Mouse (Mus musculus) CH12.LX (cell line): ENCODE results near the gene Olfr224. TPM values are rescaled to one million over a fixed set of nuclear protein-coding genes. Genes with fewer than 3 reads are reported as not detected.

Experiments used
- DNase-seq: peaks from one replicate; pipeline ENCODE4 v3.0.0-alpha.2; 2013; ENCODE audit errors: extremely low read depth
- H3K27ac ChIP-seq: 2 replicates; pipeline ENCODE4 v1.5.1; 2012; ENCODE audit warnings: low read depth, mild to moderate bottlenecking, control low read depth, moderate library complexity; ENCODE audit not compliant: insufficient read depth
- H3K27me3 ChIP-seq: replicated peaks from 2 replicates; pipeline ENCODE3; 2012; ENCODE audit warnings: inconsistent platforms
- H3K36me3 ChIP-seq, 2 experiments: replicated peaks in 1 of 2; 2 replicates each; pipeline versions ENCODE3 to v1.6.1; 2012; ENCODE audit warnings: inconsistent platforms in 1 of 2, low read length in 1 of 2, mild to moderate bottlenecking in 1 of 2, mixed read lengths in 1 of 2, moderate library complexity in 1 of 2; ENCODE audit not compliant: control insufficient read depth in 1 of 2, insufficient read depth in 1 of 2
- H3K4me1 ChIP-seq, 2 experiments: 2 replicates each; pipeline ENCODE4 v1.6.1; 2012; ENCODE audit warnings: inconsistent platforms in 1 of 2, moderate library complexity in 1 of 2; ENCODE audit not compliant: insufficient read depth in 2 of 2, control insufficient read depth in 1 of 2
- H3K4me2 ChIP-seq: 2 replicates; pipeline ENCODE4 v1.6.1; 2012; ENCODE audit warnings: low read depth, mild to moderate bottlenecking, control low read depth; ENCODE audit not compliant: poor library complexity, insufficient read depth, severe bottlenecking
- H3K4me3 ChIP-seq, 3 experiments: fragments of 150-350 bp in 1 of 3; sonication (generic) in 1 of 3; replicated peaks in 1 of 3; 2 replicates each; pipeline versions ENCODE3 to v1.5.1; 2011 to 2012; ENCODE audit warnings: low read depth in 2 of 3, low read length in 2 of 3, mild to moderate bottlenecking in 2 of 3, moderate library complexity in 2 of 3, control low read depth in 1 of 3, improper control_type of control experiment in 1 of 3, inconsistent platforms in 1 of 3, mixed read lengths in 1 of 3; ENCODE audit not compliant: poor library complexity in 1 of 3
- H3K79me2 ChIP-seq: replicated peaks from 2 replicates; pipeline ENCODE4 v1.6.1; 2012; ENCODE audit warnings: mild to moderate bottlenecking, moderate library complexity; ENCODE audit not compliant: control insufficient read depth, poor library complexity, insufficient read depth, severe bottlenecking; ENCODE audit errors: extremely low read depth
- H3K9ac ChIP-seq: 2 replicates; pipeline ENCODE4 v1.6.1; 2012; ENCODE audit warnings: low read depth, mild to moderate bottlenecking, control low read depth, moderate library complexity; ENCODE audit not compliant: insufficient read depth
- H3K9me3 ChIP-seq: replicated peaks from 2 replicates; pipeline ENCODE3; 2012; ENCODE audit warnings: low read length, inconsistent platforms, mixed read lengths
- BHLHE40 ChIP-seq: IDR thresholded peaks from 2 replicates; pipeline ENCODE4 v1.6.1; 2011; ENCODE audit warnings: mild to moderate bottlenecking, low read depth, low read length, improper control_type of control experiment
- CHD1 ChIP-seq: IDR thresholded peaks from 2 replicates; pipeline ENCODE4 v1.6.1; 2012; ENCODE audit warnings: low read depth, low read length, improper control_type of control experiment, inconsistent platforms
- EP300 ChIP-seq: IDR thresholded peaks from 2 replicates; pipeline ENCODE4 v1.6.1; 2011; ENCODE audit warnings: low read length, improper control_type of control experiment
- ETS1 ChIP-seq: conservative IDR thresholded peaks from 2 replicates; pipeline ENCODE4 v1.6.1; 2012; ENCODE audit warnings: low read depth, mild to moderate bottlenecking, inconsistent platforms, low read length, improper control_type of control experiment, moderate library complexity
- GABPA ChIP-seq: IDR thresholded peaks from 2 replicates; pipeline ENCODE4 v1.6.1; 2012; ENCODE audit warnings: low read depth, low read length, improper control_type of control experiment, inconsistent platforms; ENCODE audit not compliant: insufficient replicate concordance
- IRF4 ChIP-seq: IDR thresholded peaks from 2 replicates; pipeline ENCODE4 v1.6.1; 2014; ENCODE audit warnings: low read depth, mild to moderate bottlenecking, inconsistent platforms, low read length, improper control_type of control experiment
- JUN ChIP-seq: IDR thresholded peaks from 2 replicates; pipeline ENCODE4 v1.6.1; 2011; ENCODE audit warnings: low read depth, mild to moderate bottlenecking, low read length, improper control_type of control experiment, moderate library complexity; ENCODE audit not compliant: insufficient read depth
- JUND ChIP-seq: conservative IDR thresholded peaks from 2 replicates; pipeline ENCODE4 v1.6.1; 2011; ENCODE audit warnings: low read depth, low read length, improper control_type of control experiment
- MAX ChIP-seq: IDR thresholded peaks from 2 replicates; pipeline ENCODE4 v1.6.1; 2011; ENCODE audit warnings: low read length, improper control_type of control experiment
- MEF2A ChIP-seq: IDR thresholded peaks from 2 replicates; pipeline ENCODE4 v1.6.1; 2014; ENCODE audit warnings: low read depth, mild to moderate bottlenecking, inconsistent platforms, low read length, improper control_type of control experiment, borderline replicate concordance
- MXI1 ChIP-seq: IDR thresholded peaks from 2 replicates; pipeline ENCODE4 v1.6.1; 2011; ENCODE audit warnings: mild to moderate bottlenecking, low read depth, low read length, improper control_type of control experiment
- MYC ChIP-seq: IDR thresholded peaks from 2 replicates; pipeline ENCODE4 v1.6.1; 2011; ENCODE audit warnings: low read depth, mild to moderate bottlenecking, improper control_type of control experiment, low read length
- POLR2A ChIP-seq: IDR thresholded peaks from 2 replicates; pipeline ENCODE4 v1.6.1; 2011; ENCODE audit warnings: low read depth, mild to moderate bottlenecking, improper control_type of control experiment, low read length
- RCOR1 ChIP-seq: conservative IDR thresholded peaks from 2 replicates; pipeline ENCODE4 v1.6.1; 2012; ENCODE audit warnings: low read depth, mild to moderate bottlenecking, inconsistent platforms, low read length, improper control_type of control experiment
- SIN3A ChIP-seq: IDR thresholded peaks from 2 replicates; pipeline ENCODE4 v1.6.1; 2012; ENCODE audit warnings: low read length, improper control_type of control experiment, inconsistent platforms
- USF2 ChIP-seq: conservative IDR thresholded peaks from 2 replicates; pipeline ENCODE4 v1.6.1; 2011; ENCODE audit warnings: low read depth, low read length, improper control_type of control experiment
- ZKSCAN1 ChIP-seq: IDR thresholded peaks from 2 replicates; pipeline ENCODE4 v1.6.1; 2012; ENCODE audit warnings: low read depth, inconsistent platforms, low read length, improper control_type of control experiment, borderline replicate concordance
- ZMIZ1 ChIP-seq: IDR thresholded peaks from 2 replicates; pipeline ENCODE4 v1.6.1; 2012; ENCODE audit warnings: low read depth, mild to moderate bottlenecking, inconsistent platforms, low read length, improper control_type of control experiment
- ZNF384 ChIP-seq: IDR thresholded peaks from 2 replicates; pipeline ENCODE4 v1.6.1; 2012; ENCODE audit warnings: low read depth, low read length, improper control_type of control experiment, inconsistent platforms
- dilution Hi-C: fragments of 300-500 bp; cut with MboI; formaldehyde crosslinking; loops from 2 replicates; pipeline ENCODE4 v1.14.3; 2020; ENCODE audit warnings: low sequenced_read_pairs; ENCODE audit not compliant: extremely low pct_unique_long_range_greater_than_20kb, extremely low pct_ligation_motif_present
- in situ Hi-C: fragments of 300-500 bp; cut with MboI; formaldehyde crosslinking; loops from 3 replicates; pipeline ENCODE4 v1.14.3; 2019; ENCODE audit warnings: low sequenced_read_pairs, low pct_ligation_motif_present, low pct_unique_long_range_greater_than_20kb, mixed read lengths
- polyA plus RNA-seq: library from polyadenylated mRNA; unstranded; fragments of >175 nt; gene quantifications from 2 replicates; pipeline ENCODE4 v1.2.1, GENCODE M21; 2012; ENCODE audit warnings: low read depth; ENCODE audit not compliant: insufficient read length
- total RNA-seq, 2 experiments: library from RNA; depleted of rRNA; stranded (reverse); fragments of 300-350 nt in 1 of 2; fragments of >200 nt in 1 of 2; gene quantifications; 2 replicates each; pipeline ENCODE4 v1.2.3; 2012 to 2014

Gene Olfr224
- not detected in 2 replicates for total RNA-seq (2012; rRNA removed)
- not detected in 2 replicates for total RNA-seq (2014; rRNA removed)
- polyA plus RNA-seq = not detected in 2 replicates

DNA sequence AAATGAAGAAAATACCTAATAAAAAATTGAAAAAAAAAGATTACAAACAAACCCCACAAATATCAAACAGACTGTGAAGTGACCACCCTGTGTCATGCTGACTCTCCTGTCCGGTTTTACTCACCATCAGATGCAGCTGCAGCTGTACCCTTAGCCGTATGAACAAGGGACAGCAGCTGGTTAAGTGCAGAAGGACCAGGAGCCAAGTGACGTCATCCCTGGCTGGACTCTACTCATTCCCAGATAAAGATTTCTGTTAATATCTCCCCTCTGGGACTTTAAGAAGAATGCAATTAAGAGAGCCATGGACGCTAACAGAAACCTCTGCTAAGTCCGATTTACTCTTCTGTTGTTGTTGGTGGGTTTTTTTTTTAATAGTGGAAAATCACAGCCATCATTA is at the start of gene Olfr224:
Gene Olfr224, minus strand, starts transcription at position 149 of the 400 bp plus-strand sequence.
- in situ Hi-C loops = no loop called here
- no peak within 1 kb of the TSS for H3K27ac ChIP-seq

DNA sequence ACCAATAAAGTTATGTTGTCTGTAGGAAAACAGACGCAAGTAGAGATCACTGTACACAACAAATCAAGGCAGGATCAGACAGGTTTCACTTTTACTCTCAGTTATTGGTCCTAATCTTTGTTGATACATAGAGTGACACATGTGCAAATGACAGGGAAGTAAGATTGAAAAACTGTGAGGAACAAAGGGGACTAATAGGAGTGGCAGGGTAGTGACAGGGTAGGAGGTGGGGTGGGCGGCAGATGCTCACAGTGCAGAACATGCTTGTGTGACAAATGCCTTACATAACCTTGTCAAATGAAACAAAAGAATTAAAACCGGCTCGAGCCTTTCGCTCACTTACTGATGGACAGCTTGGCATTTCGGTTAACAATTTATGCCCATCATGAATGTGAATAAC is 48.4 kb upstream of the Olfr224 start:
- no peak for DNase-seq
- Histone ChIP-seq H3K79me2 (no peaks in the 10 kb centered on the region), H3K36me3 (no peaks in the 10 kb centered on the region), H3K27me3 (peaks cover 98% of the 10 kb centered on the region), H3K9me3 (no peaks in the 10 kb centered on the region), H3K27ac (no peak overlapping the region), H3K4me2 (no peak overlapping the region; the same call in 1 of the 2 replicates), H3K4me3 (no peak overlapping the region), H3K4me1 (no peaks in the 10 kb centered on the region), H3K9ac (no peak overlapping the region)
- TF ChIP-seq EP300 (no peak), MXI1 (no peak), JUN (no peak), SIN3A (no peak), IRF4 (no peak), ZMIZ1 (no peak), ZNF384 (no peak), CHD1 (no peak), GABPA (no peak), POLR2A (no peak)
- dilution Hi-C loops = no loop called here
- in situ Hi-C loops = no loop called here

More for the DNA sequence above, at the start of gene Olfr224:
- dilution Hi-C loops = no loop called here
- Histone ChIP-seq H3K4me3 (no peak within 1 kb of the TSS), H3K4me1 (no peaks in the 10 kb centered on the region), H3K4me2 (no peak within 1 kb of the TSS), H3K36me3 (no peaks in the 10 kb centered on the region), H3K9ac (no peak within 1 kb of the TSS), H3K79me2 (no peaks in the 10 kb centered on the region), H3K9me3 (no peaks in the 10 kb centered on the region), H3K27me3 (peaks cover 63% of the 10 kb centered on the region)
- TF ChIP-seq RCOR1 = no peak
- TF ChIP-seq MEF2A = no peak
- TF ChIP-seq ETS1 = no peak
- no peak for TF ChIP-seq MAX
- TF ChIP-seq USF2 = no peak
- no peak for TF ChIP-seq JUND
- no peak for TF ChIP-seq IRF4
- TF ChIP-seq ZKSCAN1 = no peak
- no peak for TF ChIP-seq MYC
- no peak for TF ChIP-seq BHLHE40
- no peak for TF ChIP-seq EP300
- no peak for DNase-seq
